Mouse (Mus musculus): ENCODE measurements around the gene Gm20388. TPM values are rescaled to one million over a fixed set of nuclear protein-coding genes. Genes with fewer than 3 reads are reported as not detected.

Gene Gm20388
- polyA plus RNA-seq, 1 experiment from 2014 or later, result not detected

- WGBS, result 29% methylated on average over 11 of the region's 11 CpGs
- Histone ChIP-seq H3K4me1 (replicated peaks; ENCODE audit: control insufficient read depth, insufficient read depth, low read length) (peaks cover 45% of the 10 kb centered on the region), H3K4me3 (replicated peaks; ENCODE audit: low read length) (no peak overlapping the region), H3K4me2 (replicated peaks) (no peak overlapping the region), H3K27ac (peak overlapping the region; percentile 72), H3K9ac (no peak overlapping the region), H3K9me3 (ENCODE audit: control insufficient read depth, low read length) (no peaks in the 10 kb centered on the region), H3K36me3 (replicated peaks; ENCODE audit: control insufficient read depth, insufficient read depth) (no peaks in the 10 kb centered on the region), H3K27me3 (ENCODE audit: control insufficient read depth, insufficient read depth, low read length) (no peaks in the 10 kb centered on the region)
- ATAC-seq (ENCODE audit: low FRiP score) (no peak; the same call in 1 of the 2 replicates), DNase-seq (ENCODE audit: low spot score) (no peak)
These were observed 396.9 kb downstream of the Gm20388 start for GRCm38 (mm10) chr8:120307528-120307927.

GRCm38 (mm10) chr8:120308131-120308530, 397.5 kb downstream of the Gm20388 start:
- no peaks in the 10 kb centered on the region for H3K36me3 ChIP-seq (replicated peaks; ENCODE audit: control insufficient read depth, insufficient read depth)
- H3K4me1 ChIP-seq (replicated peaks; ENCODE audit: control insufficient read depth, insufficient read depth, low read length), result peaks cover 45% of the 10 kb centered on the region
- peak overlapping the region; percentile 72 for H3K27ac ChIP-seq
- 37% methylated on average over 8 of the region's 8 CpGs for WGBS
- no peak overlapping the region for H3K9ac ChIP-seq
- H3K9me3 ChIP-seq (ENCODE audit: control insufficient read depth, low read length), result no peaks in the 10 kb centered on the region
- H3K4me2 ChIP-seq (replicated peaks), result no peak overlapping the region
- DNase-seq (ENCODE audit: low spot score) (no peak), ATAC-seq (ENCODE audit: low FRiP score) (no peak)
- H3K4me3 ChIP-seq (replicated peaks; ENCODE audit: low read length), result no peak overlapping the region
- no peaks in the 10 kb centered on the region for H3K27me3 ChIP-seq (ENCODE audit: control insufficient read depth, insufficient read depth, low read length)

DNA sequence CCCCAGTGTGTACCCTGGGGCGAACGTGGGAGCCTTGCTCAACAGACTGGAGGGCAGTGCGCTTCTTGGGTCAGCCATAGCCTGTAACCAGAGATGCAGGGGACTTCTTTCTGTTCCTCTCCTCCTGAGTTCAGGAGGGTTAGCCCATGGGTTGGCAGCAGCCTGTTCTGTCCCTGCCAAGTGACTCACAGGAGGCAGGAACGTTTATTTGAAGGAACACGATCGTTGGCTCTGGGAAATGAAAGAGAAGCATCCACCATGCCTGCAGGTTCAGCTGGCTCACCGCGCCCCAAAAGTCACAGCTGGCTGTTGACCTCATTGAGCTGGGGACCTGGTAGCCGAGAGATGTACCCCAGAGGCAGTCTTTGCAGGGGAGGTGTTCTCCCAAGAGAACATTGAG, 397.9 kb downstream of the Gm20388 start:
- Histone ChIP-seq H3K9ac (no peak overlapping the region), H3K27ac (peak overlapping the region; percentile 72), H3K4me2 (replicated peaks) (no peak overlapping the region), H3K36me3 (replicated peaks; ENCODE audit: control insufficient read depth, insufficient read depth) (no peaks in the 10 kb centered on the region), H3K9me3 (ENCODE audit: control insufficient read depth, low read length) (no peaks in the 10 kb centered on the region), H3K4me1 (replicated peaks; ENCODE audit: control insufficient read depth, insufficient read depth, low read length) (peaks cover 42% of the 10 kb centered on the region), H3K4me3 (replicated peaks; ENCODE audit: low read length) (no peak overlapping the region), H3K27me3 (ENCODE audit: control insufficient read depth, insufficient read depth, low read length) (no peaks in the 10 kb centered on the region)
- 26% methylated on average over 9 of the region's 9 CpGs for WGBS
- ATAC-seq (ENCODE audit: low FRiP score) (no peak), DNase-seq (ENCODE audit: low spot score) (no peak)

GRCm38 (mm10) chr8:120309326-120309725, 398.7 kb downstream of the Gm20388 start:
- H3K4me2 ChIP-seq (replicated peaks), result no peak overlapping the region
- H3K27me3 ChIP-seq (ENCODE audit: control insufficient read depth, insufficient read depth, low read length), result no peaks in the 10 kb centered on the region
- 25% methylated on average over 18 of the region's 18 CpGs for WGBS
- H3K4me3 ChIP-seq (replicated peaks; ENCODE audit: low read length), result no peak overlapping the region
- peak overlapping the region; percentile 72 for H3K27ac ChIP-seq
- H3K36me3 ChIP-seq (replicated peaks; ENCODE audit: control insufficient read depth, insufficient read depth), result no peaks in the 10 kb centered on the region
- no peaks in the 10 kb centered on the region for H3K9me3 ChIP-seq (ENCODE audit: control insufficient read depth, low read length)
- DNase-seq (ENCODE audit: low spot score), result no peak
- no peak overlapping the region for H3K9ac ChIP-seq
- peak; percentile 51; the same call in 1 of the 2 replicates for ATAC-seq (ENCODE audit: low FRiP score)
- peaks cover 35% of the 10 kb centered on the region for H3K4me1 ChIP-seq (replicated peaks; ENCODE audit: control insufficient read depth, insufficient read depth, low read length)

DNA sequence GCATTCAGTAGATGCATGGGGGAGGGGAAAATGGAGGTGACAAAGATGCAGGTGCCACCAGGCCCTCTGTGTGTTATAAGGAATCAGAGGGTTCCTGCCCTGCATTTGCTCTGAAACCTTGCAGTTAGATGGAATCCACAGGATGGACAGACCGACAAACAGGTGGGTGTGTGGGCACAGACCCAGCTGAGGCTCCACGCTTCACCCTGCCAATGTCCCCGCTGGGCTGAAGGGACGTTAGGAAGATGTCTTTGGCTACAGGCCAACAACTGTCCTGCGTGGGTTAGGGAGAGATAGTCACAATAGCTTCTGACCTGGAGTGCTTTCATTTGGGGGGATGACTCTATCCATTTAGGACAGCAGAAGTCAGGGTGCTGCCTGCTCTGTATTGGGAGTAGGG, 399.4 kb downstream of the Gm20388 start:
- no peaks in the 10 kb centered on the region for H3K36me3 ChIP-seq (replicated peaks; ENCODE audit: control insufficient read depth, insufficient read depth)
- H3K4me3 ChIP-seq (replicated peaks; ENCODE audit: low read length), result no peak overlapping the region
- WGBS, result 48% methylated on average over 5 of the region's 5 CpGs
- H3K27ac ChIP-seq, result no peak overlapping the region
- H3K9ac ChIP-seq, result no peak overlapping the region
- no peaks in the 10 kb centered on the region for H3K9me3 ChIP-seq (ENCODE audit: control insufficient read depth, low read length)
- DNase-seq (ENCODE audit: low spot score) (no peak), ATAC-seq (ENCODE audit: low FRiP score) (no peak)
- H3K4me2 ChIP-seq (replicated peaks), result no peak overlapping the region
- H3K4me1 ChIP-seq (replicated peaks; ENCODE audit: control insufficient read depth, insufficient read depth, low read length), result peaks cover 29% of the 10 kb centered on the region
- no peaks in the 10 kb centered on the region for H3K27me3 ChIP-seq (ENCODE audit: control insufficient read depth, insufficient read depth, low read length)

- ATAC-seq (ENCODE audit: low FRiP score), result no peak
- Histone ChIP-seq H3K27ac (no peak overlapping the region), H3K4me2 (replicated peaks) (no peak overlapping the region), H3K9ac (no peak overlapping the region), H3K4me1 (replicated peaks; ENCODE audit: control insufficient read depth, insufficient read depth, low read length) (peaks cover 21% of the 10 kb centered on the region), H3K36me3 (replicated peaks; ENCODE audit: control insufficient read depth, insufficient read depth) (no peaks in the 10 kb centered on the region), H3K27me3 (ENCODE audit: control insufficient read depth, insufficient read depth, low read length) (no peaks in the 10 kb centered on the region; the same call in 1 of the 2 replicates), H3K4me3 (replicated peaks; ENCODE audit: low read length) (no peak overlapping the region), H3K9me3 (ENCODE audit: control insufficient read depth, low read length) (no peaks in the 10 kb centered on the region)
- WGBS, result 81% methylated on average over 4 of the region's 4 CpGs
- DNase-seq (ENCODE audit: low spot score), result no peak
These were observed 401.8 kb downstream of the Gm20388 start for GRCm38 (mm10) chr8:120312452-120312851.

DNA sequence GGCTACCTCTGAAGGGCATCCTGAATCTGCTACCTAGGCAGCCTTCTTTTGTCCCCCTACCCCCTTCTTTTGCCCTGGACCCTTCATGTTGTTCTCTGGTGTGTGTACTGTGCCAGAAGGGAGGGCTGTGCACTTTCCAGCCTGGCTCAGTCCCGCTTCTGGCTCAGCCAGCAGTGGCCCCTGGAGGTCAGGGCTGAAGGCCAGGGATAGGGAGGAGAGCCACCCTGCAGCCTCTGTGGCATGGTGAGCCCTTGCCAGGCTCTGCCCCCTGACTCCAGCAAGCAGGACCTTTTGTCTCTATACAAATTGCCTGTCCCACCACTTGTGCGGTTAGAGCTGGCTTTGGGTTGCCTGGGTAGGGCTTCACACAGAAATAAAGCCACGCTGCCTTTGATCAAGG, 403.0 kb downstream of the Gm20388 start:
- H3K4me2 ChIP-seq (replicated peaks), result no peak overlapping the region
- no peaks in the 10 kb centered on the region for H3K36me3 ChIP-seq (replicated peaks; ENCODE audit: control insufficient read depth, insufficient read depth)
- ATAC-seq (ENCODE audit: low FRiP score) (no peak), DNase-seq (ENCODE audit: low spot score) (no peak)
- 67% methylated on average over 3 of the region's 3 CpGs for WGBS
- no peaks in the 10 kb centered on the region for H3K9me3 ChIP-seq (ENCODE audit: control insufficient read depth, low read length)
- H3K27me3 ChIP-seq (ENCODE audit: control insufficient read depth, insufficient read depth, low read length), result no peaks in the 10 kb centered on the region; the same call in 1 of the 2 replicates
- no peak overlapping the region for H3K4me3 ChIP-seq (replicated peaks; ENCODE audit: low read length)
- peaks cover 15% of the 10 kb centered on the region for H3K4me1 ChIP-seq (replicated peaks; ENCODE audit: control insufficient read depth, insufficient read depth, low read length)
- H3K27ac ChIP-seq, result no peak overlapping the region
- H3K9ac ChIP-seq, result no peak overlapping the region

- 82% methylated on average over 5 of the region's 5 CpGs for WGBS
- H3K9me3 ChIP-seq (ENCODE audit: control insufficient read depth, low read length), result no peaks in the 10 kb centered on the region
- H3K4me1 ChIP-seq (replicated peaks; ENCODE audit: control insufficient read depth, insufficient read depth, low read length), result peaks cover 9% of the 10 kb centered on the region; the same call in 1 of the 2 replicates
- DNase-seq (ENCODE audit: low spot score) (no peak), ATAC-seq (ENCODE audit: low FRiP score) (no peak)
- no peaks in the 10 kb centered on the region; the same call in 1 of the 2 replicates for H3K27me3 ChIP-seq (ENCODE audit: control insufficient read depth, insufficient read depth, low read length)
- no peak overlapping the region for H3K27ac ChIP-seq
- H3K9ac ChIP-seq, result no peak overlapping the region
- H3K4me2 ChIP-seq (replicated peaks), result no peak overlapping the region
- H3K36me3 ChIP-seq (replicated peaks; ENCODE audit: control insufficient read depth, insufficient read depth), result no peaks in the 10 kb centered on the region
- no peak overlapping the region for H3K4me3 ChIP-seq (replicated peaks; ENCODE audit: low read length)
These were observed 404.3 kb downstream of the Gm20388 start for GRCm38 (mm10) chr8:120314932-120315331.

DNA sequence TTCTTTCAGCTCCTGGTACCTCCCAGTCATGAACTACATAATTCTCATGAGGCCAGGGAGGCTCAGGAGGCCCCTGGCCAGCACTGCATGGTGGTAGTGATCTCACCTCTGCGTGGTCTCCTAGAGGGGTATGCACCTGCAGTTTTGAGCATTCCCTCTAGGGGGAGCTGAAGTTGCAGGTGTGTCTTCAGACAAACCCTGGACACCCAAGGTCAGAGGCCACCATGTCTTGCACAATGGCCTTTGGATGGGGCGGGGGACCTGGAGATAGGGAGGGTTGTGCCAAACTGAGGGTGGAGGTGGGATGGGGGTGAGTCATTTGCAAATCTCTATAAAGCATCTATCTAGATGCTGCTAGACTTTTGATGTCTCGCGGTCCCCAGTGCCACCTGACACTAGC, 405.0 kb downstream of the Gm20388 start:
- Histone ChIP-seq H3K27me3 (ENCODE audit: control insufficient read depth, insufficient read depth, low read length) (no peaks in the 10 kb centered on the region; the same call in 1 of the 2 replicates), H3K4me1 (replicated peaks; ENCODE audit: control insufficient read depth, insufficient read depth, low read length) (peaks cover 9% of the 10 kb centered on the region; the same call in 1 of the 2 replicates)
- WGBS, result 86% methylated on average over 4 of the region's 4 CpGs

DNA sequence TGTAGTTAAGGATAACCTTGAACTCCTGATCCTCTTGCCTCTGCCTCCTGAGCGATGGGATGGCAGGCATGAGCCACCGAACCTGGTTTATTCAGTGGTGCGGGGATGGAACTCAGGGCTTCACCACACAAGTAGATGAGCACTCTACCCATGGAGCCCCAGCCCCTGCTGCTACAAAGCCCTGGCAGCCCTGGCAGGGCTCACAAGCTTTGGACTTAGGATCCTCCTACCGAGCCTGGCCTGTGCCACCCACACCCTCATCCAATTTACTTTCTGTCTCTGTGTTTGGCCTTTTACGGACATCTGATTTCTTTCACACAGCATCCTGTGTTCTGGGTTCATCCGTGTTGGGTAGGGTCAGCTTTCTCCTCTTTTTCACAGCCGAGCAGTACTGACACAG, 406.1 kb downstream of the Gm20388 start:
- Histone ChIP-seq H3K4me2 (replicated peaks) (no peak overlapping the region), H3K36me3 (replicated peaks; ENCODE audit: control insufficient read depth, insufficient read depth) (no peaks in the 10 kb centered on the region), H3K27ac (no peak overlapping the region), H3K4me1 (replicated peaks; ENCODE audit: control insufficient read depth, insufficient read depth, low read length) (peaks cover 9% of the 10 kb centered on the region; the same call in 1 of the 2 replicates), H3K4me3 (replicated peaks; ENCODE audit: low read length) (no peak overlapping the region), H3K9ac (no peak overlapping the region), H3K9me3 (ENCODE audit: control insufficient read depth, low read length) (no peaks in the 10 kb centered on the region), H3K27me3 (ENCODE audit: control insufficient read depth, insufficient read depth, low read length) (no peaks in the 10 kb centered on the region; the same call in 1 of the 2 replicates)
- 88% methylated on average over 7 of the region's 7 CpGs for WGBS
- ATAC-seq (ENCODE audit: low FRiP score) (no peak), DNase-seq (ENCODE audit: low spot score) (no peak)

More for the DNA sequence above, 405.0 kb downstream of the Gm20388 start:
- Histone ChIP-seq H3K4me2 (replicated peaks) (no peak overlapping the region), H3K4me3 (replicated peaks; ENCODE audit: low read length) (no peak overlapping the region), H3K36me3 (replicated peaks; ENCODE audit: control insufficient read depth, insufficient read depth) (no peaks in the 10 kb centered on the region), H3K9me3 (ENCODE audit: control insufficient read depth, low read length) (no peaks in the 10 kb centered on the region), H3K27ac (no peak overlapping the region), H3K9ac (no peak overlapping the region)
- ATAC-seq (ENCODE audit: low FRiP score) (no peak), DNase-seq (ENCODE audit: low spot score) (no peak)
